Mouse (Mus musculus) frontal cortex, postnatal 36 days (tissue): ENCODE results near the gene Olfr411.

ENCODE experiments used
- DNase-seq, 2 experiments: peaks; one replicate each; pipeline ENCODE4 v3.0.0; 2022; ENCODE audit warnings: low spot score in 2 of 2

Olfr411 gene

DNA sequence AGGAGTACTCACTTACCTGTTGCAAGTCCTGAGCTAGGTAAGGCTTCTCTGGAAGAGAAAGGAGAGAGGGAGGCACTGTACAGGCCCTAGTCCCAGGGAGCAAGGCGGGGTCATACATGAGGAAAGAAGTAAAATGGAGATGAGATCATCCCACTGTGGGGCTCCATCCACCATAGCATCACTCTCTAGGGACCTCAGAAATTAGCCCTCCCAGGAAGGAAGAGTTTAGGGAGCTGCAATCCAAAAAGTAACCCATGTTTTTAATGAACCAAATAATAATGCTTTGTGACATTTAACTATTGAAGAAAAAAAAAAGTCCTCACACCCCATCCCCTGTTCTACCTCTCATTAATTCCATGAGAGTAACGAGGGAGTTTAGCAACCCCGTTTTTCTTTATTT is at the start of gene Olfr411:
Olfr411 (minus strand) TSS at position 101 of the 400 bp plus-strand sequence.
- no peak for DNase-seq

DNA sequence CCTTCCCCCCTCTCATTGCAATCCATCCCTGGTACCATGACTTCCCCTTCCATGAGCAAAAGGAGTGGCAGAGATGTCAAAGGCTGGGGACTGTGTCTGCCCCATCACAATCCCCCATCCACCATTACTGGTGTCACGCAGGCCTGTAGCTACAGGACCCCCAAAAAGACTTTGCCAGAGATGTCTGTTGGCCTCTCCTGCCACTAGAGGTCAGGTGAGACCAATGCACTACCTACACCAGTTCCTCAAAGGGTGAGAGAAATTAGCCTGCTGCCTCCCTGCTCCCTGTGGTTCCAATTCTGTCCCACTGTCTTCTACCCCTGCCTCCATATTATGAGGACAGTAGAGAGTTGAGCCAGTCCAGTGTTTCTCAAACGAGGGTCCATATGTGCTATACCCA is 49.7 kb upstream of the Olfr411 start:
- DNase-seq = no peak

DNA sequence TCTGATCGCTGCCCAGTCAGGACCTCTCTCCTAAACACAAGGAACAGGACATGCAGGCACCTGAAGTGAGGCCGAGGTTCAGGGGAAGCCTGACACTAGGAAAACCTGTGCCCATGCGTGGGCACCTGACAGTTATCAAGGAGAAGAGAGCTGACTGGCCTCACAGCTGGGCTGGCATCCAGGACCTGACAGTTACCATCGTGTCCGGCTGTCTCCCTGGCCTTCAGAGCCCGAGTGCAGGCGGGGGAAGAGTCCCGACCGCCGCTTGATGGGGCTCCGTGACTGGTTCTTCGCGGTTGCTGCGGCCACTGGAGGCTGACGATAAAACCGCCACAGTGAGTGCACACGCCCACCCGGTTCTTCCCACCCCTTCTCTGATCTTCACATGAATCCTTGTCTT is 43.1 kb upstream of the Olfr411 start:
- no peak for DNase-seq

DNA sequence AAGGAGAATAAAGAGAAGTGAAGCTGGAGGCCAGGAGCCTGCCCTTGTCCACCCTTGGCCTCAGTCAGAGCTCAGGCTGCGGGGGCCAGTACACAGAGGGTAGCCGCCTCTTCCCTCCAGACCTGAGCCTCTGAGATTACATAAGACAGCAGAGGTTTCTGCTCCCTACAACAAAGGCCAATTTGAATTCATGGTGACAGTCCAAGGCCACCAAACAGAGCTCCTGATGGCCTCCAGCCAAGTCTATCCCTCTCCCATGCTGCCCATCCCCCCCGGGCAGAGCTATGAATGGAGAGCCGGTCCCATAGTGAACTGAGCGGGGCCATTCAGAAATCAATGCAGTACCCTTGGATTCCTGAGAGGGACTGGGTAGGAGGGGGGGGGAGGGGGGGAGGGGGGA is 41.0 kb upstream of the Olfr411 start:
- DNase-seq = no peak

DNA sequence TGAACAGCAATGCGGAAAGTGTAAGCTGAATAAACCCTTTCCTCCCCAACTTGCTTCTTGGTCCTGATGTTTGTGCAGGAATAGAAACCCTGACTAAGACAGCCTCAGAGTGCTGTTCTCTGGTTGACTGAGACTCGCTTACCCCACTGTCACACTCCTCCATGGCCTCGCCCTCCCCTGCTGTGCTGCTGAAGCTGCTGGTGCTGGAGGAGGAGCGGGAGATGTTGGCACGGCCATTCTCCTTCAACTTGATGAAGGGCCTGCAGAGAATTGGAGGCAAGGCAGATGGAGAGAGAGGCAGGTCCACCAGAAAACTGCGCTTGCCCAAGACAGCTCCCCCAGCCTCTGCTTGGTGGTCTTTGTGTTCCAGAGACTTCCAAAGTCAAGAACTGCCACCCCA is 40.5 kb upstream of the Olfr411 start:
- no peak for DNase-seq

DNA sequence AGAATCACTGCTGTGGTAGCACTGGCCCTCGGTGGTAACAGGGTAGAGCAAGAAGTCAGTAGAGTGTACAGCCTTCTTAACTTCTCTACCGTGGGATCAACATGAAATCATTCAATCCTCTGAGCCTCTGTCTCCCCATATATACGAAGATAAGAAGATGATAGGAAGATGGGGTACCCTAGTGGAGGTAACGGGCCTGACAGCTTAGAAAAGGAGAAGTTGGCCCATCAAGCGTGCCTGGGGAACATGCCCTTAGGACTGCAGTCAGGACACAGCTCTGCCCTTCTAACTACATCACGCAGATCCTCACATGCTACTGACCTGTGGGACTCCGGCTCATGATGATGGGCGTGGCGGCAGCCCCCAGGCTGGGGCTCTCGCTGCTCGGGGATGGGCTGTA is 39.4 kb upstream of the Olfr411 start:
- DNase-seq = no peak

DNA sequence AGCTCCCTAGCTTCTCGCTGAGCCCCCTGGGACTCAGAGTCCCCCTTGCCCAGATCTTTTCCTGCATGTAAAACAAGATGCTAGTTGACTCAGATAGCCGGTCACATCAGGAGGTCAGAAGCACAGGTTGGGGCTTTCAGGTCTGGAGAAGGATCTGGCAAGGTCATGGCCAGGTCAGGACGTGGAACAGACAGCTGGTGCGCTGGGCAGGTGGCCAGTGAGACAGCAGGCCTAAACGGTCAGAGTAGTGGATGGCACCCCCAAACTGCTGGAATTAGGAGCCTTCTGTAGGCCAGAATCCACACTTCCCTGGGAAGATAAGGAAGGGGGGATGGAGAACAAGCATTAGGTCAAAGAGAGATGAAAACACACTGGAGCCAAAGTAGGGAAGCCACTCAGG is 34.8 kb upstream of the Olfr411 start:
- DNase-seq = no peak

DNA sequence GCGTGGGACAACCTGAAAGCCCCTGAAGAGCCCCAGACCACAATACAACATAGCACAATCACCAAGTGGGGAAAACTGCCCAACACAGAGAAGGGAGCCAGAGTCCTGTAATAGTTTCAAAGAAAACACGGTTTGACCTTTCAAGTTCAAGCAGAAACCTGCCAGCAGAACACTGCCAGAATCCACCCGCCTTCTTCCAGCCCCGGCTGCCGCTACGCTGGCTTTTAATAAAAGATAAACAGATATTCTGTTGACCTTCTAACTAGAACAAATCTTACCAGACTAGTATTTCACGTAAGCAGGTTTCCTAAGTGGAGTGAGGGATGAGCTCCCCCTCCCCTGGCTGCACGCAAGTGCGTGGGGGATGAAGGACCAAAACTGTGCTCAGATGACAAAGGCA is 33.2 kb upstream of the Olfr411 start:
- DNase-seq = no peak

DNA sequence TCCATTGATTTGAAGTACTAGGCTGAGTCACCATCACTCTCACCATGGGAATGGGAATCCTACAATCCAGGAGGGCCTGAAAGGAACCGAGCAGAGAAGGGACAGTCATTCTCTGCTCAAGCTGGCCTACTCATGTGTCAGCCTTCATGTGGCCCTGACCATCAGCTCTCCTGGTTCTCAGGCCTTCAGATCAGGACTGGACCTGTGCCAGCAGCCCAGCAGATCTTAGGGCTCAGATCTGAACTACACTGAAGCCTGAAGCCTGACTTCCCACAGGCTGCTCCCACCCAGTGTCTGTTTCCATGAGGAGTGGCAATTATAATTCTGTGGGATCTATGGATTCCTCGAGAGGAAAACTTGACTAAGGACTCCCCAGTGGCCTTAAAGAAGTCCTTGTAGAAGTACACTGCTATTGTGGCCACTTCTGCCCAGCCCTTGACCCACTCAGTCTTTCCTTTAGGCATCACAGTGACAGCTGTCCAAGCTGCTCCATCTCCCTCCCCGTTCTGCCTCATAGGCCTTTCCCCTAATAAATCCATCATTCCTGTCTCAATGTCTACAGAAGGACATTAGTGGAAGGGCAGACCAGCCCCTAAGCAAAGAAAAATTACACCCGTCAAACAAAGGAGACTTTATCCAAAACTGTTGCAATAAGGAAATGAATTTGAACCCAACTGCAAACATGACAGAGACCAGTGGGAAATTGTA is 26.9 kb upstream of the Olfr411 start:
- DNase-seq = no peak

DNA sequence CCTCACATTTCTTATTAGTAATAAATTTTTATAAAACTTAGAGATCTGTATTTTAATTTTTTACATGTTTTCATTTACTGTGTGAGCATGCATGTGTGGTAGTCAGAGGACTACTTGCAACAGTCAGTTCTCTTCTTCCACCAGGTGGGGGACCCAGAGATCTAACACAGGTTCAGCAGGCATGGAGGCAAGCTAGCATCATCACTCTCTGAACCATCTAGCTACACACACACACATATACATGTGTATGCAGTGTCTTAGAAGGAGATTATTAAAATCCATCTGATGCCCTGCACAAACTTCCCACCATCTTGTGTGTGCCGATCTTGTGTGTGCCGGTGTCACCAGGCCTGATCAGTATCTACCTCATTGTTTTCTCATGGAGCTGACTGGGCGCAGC is 24.4 kb upstream of the Olfr411 start:
- DNase-seq = peak; percentile 59 to 77

DNA sequence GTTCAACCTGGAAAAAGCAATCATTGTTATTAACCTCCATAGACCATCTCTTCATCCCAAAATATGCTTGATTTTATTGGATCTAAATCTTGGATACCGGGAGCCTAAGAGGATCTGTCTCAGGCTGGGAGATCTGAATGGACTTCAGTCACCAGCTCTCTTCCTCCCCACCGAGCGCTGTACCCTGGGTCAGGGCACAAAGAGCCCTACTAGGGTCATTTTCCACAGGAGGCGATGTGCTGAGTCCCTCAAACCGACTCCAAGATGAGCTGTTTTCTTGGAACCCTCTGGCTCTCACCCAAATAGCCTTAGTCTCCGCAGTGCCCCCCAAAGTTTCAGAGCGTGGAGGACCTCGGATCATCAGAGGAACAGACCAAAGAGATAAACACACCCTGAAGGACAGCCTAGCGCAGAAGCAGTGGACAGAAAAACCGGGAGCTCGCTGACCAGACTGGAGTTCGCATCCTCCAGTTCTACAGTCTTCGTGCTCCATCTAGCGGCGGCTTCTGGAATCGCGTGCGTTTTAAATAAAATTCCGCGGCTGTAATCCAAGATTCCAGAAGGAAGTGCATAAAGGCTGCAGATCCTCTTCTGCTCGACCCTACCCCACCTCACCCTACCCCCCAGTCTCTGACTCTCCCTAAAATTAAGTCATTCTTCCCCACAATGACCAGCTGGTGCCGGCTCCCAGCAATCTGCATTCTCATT is 19.1 kb upstream of the Olfr411 start:
- DNase-seq = peak; percentile 85 to 87

DNA sequence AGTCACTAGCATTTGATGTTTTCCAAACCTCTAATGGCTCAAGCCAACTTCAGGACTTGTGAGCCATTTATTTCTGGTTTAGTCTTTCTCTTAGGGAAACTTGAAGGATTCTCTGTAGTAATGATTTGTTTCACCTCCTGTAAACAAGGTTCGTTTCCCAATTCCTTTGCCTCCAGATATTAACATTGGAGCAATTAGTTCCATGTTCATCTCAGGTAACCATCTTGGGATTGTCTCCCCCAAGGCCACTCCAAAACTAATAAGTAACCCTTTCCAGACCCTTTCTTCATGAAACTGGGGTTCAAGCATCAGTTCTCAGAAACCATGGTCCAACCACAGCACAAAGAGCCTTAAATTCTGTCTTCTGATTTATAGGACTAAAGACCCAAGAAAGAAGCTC is 9.3 kb upstream of the Olfr411 start, which contains the start of gene Olfr412:
Olfr412 (plus strand) TSS at position 301 of the 400 bp plus-strand sequence.
- DNase-seq = no peak

DNA sequence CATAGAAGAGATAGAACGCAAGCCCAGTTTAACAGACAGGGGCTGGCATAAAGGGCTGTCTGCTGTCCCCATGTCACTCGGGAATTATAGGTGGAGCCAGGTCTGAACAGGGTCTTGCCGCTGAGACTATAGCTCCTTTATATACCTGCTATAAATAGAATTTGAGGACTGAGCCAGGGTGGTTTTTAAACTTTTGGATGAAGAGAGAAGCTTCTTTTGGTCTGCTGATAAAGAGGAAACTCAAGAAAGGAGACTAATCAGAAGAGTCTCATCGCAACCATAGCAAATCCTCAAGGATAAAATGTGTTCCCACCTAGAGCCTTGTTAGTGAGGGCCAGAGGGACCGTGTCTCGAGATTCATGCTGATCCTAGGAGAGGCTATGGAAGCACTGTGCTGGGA is 14.5 kb downstream of the Olfr411 start, which contains the start of gene Olfr410:
Olfr410 (minus strand) TSS at position 101 of the 400 bp plus-strand sequence.
- DNase-seq = no peak

DNA sequence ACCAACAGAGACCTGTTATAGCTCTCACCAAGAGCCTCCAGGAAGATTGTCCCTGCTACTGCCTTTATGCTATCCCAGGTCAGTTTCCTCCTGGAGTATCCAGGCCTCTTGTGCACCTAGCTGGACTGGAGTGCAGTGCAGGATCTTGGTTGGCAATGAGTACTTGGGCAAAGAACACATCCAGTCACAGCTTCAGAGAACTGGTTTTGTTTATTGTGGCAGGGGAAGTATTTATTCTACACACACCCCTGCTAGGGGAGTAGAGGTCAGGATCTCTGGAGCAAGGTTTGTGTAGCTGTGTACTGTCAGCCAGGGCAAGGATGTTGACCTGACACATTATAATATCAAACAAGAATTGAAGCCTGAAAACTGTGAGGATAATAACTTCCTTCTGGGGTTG is 23.7 kb downstream of the Olfr411 start:
- no peak for DNase-seq

DNA sequence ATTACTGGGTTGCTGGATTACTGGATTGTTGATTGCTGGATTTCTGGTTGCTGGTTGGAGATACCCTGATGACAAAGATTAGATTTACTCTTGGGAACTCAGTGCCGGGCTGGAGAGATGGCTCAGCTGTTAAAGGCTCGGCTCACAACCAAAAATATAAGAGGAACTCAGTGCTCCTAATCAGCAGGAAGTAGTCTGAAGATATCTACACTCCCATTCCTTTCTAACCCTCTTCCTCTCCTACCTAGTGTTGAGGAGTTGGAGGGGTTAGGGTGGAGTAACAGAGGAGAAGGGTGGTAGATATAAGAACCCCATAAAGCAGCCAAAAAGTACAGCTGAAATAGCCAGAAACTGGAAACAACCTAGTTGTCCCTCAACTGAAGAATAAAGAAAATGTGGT is 26.4 kb downstream of the Olfr411 start:
- no peak for DNase-seq
